ENCODE assay signal across 28 mouse cellular contexts in the genomic region with DNA sequence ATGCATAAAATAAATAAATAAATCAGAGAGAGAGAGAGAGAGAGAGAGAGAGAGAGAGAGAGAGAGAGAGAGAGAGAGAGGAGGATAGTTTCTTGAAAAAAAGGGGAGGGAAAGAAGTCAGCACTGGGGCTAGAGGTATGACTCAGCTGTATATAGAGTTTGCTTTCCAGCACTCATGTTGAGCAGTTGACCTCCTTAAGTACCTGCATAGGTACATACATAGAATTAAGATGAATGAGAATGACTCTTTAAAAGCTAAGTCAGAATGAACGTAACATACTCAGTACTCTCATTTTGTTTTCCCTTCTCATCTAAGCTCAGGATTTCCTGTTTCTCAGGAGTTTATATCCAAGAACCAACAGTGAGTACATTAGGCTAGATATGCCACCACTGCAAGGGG.
"Had no signal": no experiment of that assay in that cellular context is flagged by ENCODE, and none has a peak within 500 bp of the region (broad histone marks: within the 10 kb centered on the region; RNA-seq: fewer than 3 reads in every experiment).

No protein-coding gene starts in this region.

- H3K9me3 ChIP-seq: embryonic facial prominence, embryonic 10.5 days; embryonic facial prominence, embryonic 12.5 days; embryonic facial prominence, embryonic 13.5 days; embryonic facial prominence, embryonic 15.5 days; forebrain, embryonic 10.5 days; forebrain, embryonic 12.5 days; forebrain, embryonic 13.5 days; forebrain, embryonic 15.5 days had no signal

- H3K27me3 ChIP-seq: embryonic facial prominence, embryonic 12.5 days; embryonic facial prominence, embryonic 13.5 days; embryonic facial prominence, embryonic 15.5 days; forebrain, embryonic 12.5 days; forebrain, embryonic 13.5 days; forebrain, embryonic 15.5 days had no signal

- H3K27ac ChIP-seq: embryonic facial prominence, embryonic 10.5 days; embryonic facial prominence, embryonic 12.5 days; embryonic facial prominence, embryonic 13.5 days; embryonic facial prominence, embryonic 15.5 days; forebrain, embryonic 10.5 days; forebrain, embryonic 12.5 days; forebrain, embryonic 13.5 days; forebrain, embryonic 15.5 days; gastrocnemius, adult 2 months; heart, adult 2 months had no signal

- DNase-seq: cerebellum, adult 2 months; cerebellum, adult 8-10 months; cerebellum, adult 9-10 months; cerebellum, adult 9-11 months; cerebellum, postnatal 10 days; cerebellum, postnatal 14 days; cerebellum, postnatal 25 days; cerebellum, postnatal 36 days; embryo, embryonic 11 days; forebrain, postnatal 0 days; gastrocnemius, adult 2 months; gastrocnemius, postnatal 10 days; gastrocnemius, postnatal 14 days; gastrocnemius, postnatal 25 days; gastrocnemius, postnatal 36 days; heart, adult 18-20 months; heart, adult 2 months had no signal

- H3K9ac ChIP-seq: embryonic facial prominence, embryonic 12.5 days; embryonic facial prominence, embryonic 13.5 days; embryonic facial prominence, embryonic 15.5 days; forebrain, embryonic 12.5 days; forebrain, embryonic 13.5 days; forebrain, embryonic 15.5 days; forebrain, postnatal 0 days had no signal

- H3K4me2 ChIP-seq: embryonic facial prominence, embryonic 12.5 days; embryonic facial prominence, embryonic 13.5 days; embryonic facial prominence, embryonic 15.5 days; forebrain, embryonic 12.5 days; forebrain, embryonic 13.5 days; forebrain, embryonic 15.5 days had no signal

- H3K36me3 ChIP-seq: embryonic facial prominence, embryonic 10.5 days; embryonic facial prominence, embryonic 12.5 days; embryonic facial prominence, embryonic 13.5 days; embryonic facial prominence, embryonic 15.5 days; forebrain, embryonic 10.5 days; forebrain, embryonic 12.5 days; forebrain, embryonic 15.5 days had no signal

- H3K4me1 ChIP-seq: embryonic facial prominence, embryonic 10.5 days; embryonic facial prominence, embryonic 12.5 days; forebrain, embryonic 10.5 days; forebrain, embryonic 12.5 days; forebrain, embryonic 13.5 days had no signal

- ATAC-seq: forebrain, embryonic 13.5 days; forebrain, embryonic 14.5 days; forebrain, embryonic 15.5 days; forebrain, embryonic 16.5 days; forebrain, postnatal 0 days had no signal

- H3K4me3 ChIP-seq: embryonic facial prominence, embryonic 10.5 days; embryonic facial prominence, embryonic 12.5 days; embryonic facial prominence, embryonic 13.5 days; embryonic facial prominence, embryonic 15.5 days; erythroblast, embryonic 14.5 days; forebrain, embryonic 10.5 days; forebrain, embryonic 12.5 days; forebrain, embryonic 13.5 days; forebrain, embryonic 15.5 days; gastrocnemius, adult 2 months; heart, adult 2 months had no signal
